Mouse (Mus musculus): ENCODE measurements at regions not wholly inside any gene's neighbourhood (a gene's known extent, or its start where the extent isn't known, plus 50 kb on each side); places are given as distances from the start of the nearest gene placed in this dataset.

DNA sequence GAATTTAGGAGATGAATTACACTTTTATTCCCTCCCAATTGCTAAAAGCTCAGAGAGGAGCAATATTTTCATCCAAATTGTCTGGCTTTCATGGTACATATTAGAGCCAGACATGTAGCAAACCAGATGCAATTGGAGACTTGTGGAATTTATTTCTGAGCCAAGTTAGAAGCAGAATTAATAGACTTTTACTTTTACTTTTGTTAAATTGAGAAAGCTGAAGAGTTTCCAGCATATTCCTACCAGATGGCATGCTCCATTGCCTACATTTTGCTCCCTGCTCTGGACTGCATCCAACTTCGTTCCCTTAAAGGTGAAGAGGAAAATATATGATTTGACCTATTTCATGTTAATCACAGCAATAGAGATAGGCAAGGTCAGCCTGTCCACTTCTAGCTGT is 646.4 kb upstream of the Slit2 start:
- TF ChIP-seq CTCF (IDR thresholded peaks at IDR 0.05; ENCODE audit: low read depth, low read length), result no peak
- TF ChIP-seq POLR2A (IDR thresholded peaks at IDR 0.05; ENCODE audit: borderline replicate concordance, low read depth, low read length), result no peak

Data from bone marrow macrophage, adult 2 months (primary cell).